Mouse (Mus musculus): ENCODE data around the gene Hist1h2bb. TPM values are rescaled to one million over a fixed set of nuclear protein-coding genes. Genes with fewer than 3 reads are reported as not detected.
"Not testable (repeated sequence)": the region's sequence is repeated elsewhere in the genome, so short reads cannot be mapped to it uniquely, and the experiment has no call there.

Hist1h2bb gene
- total RNA-seq, 2 experiments from 2014 or later, result 19.6 to 29.4 TPM

- DNase-seq (ENCODE audit: low spot score in 2 of 2), result peak; percentile 82 to 83
Observed at GRCm38 (mm10) chr13:23763586-23764323, 17.2 kb downstream of the Hist1h2bb start, which contains the start of gene Hist1h1a. TSS of gene Hist1h1a (plus strand) at chr13:23763666.

GRCm38 (mm10) chr13:23764324-23765171, 18.0 kb downstream of the Hist1h2bb start:
- DNase-seq (ENCODE audit: low spot score in 2 of 2), result no peak

GRCm38 (mm10) chr13:23765172-23765513, 18.6 kb downstream of the Hist1h2bb start:
- no peak for DNase-seq (ENCODE audit: low spot score in 2 of 2)

- no peak for DNase-seq (ENCODE audit: low spot score in 2 of 2)
Observed at GRCm38 (mm10) chr13:23766772-23767171, 20.2 kb downstream of the Hist1h2bb start.

- DNase-seq (ENCODE audit: low spot score in 2 of 2), result no peak
Observed at GRCm38 (mm10) chr13:23768834-23769397, 22.4 kb downstream of the Hist1h2bb start.

GRCm38 (mm10) chr13:23769613-23770012, 23.1 kb downstream of the Hist1h2bb start, which contains the start of gene Trim38:
TSS of gene Trim38 (plus strand) at chr13:23769913.
- not testable (repeated sequence) for DNase-seq (ENCODE audit: low spot score in 2 of 2)

GRCm38 (mm10) chr13:23772561-23773313, 26.2 kb downstream of the Hist1h2bb start:
- DNase-seq (ENCODE audit: low spot score in 2 of 2), result peak in 1 of 2 experiments; percentile 21

- no peak for DNase-seq (ENCODE audit: low spot score in 2 of 2)
Observed at GRCm38 (mm10) chr13:23778339-23778738, 31.8 kb downstream of the Hist1h2bb start.

- DNase-seq (ENCODE audit: low spot score in 2 of 2), result no peak
Observed at GRCm38 (mm10) chr13:23779025-23779424, 32.5 kb downstream of the Hist1h2bb start.

- peak; percentile 10 to 69 for DNase-seq (ENCODE audit: low spot score in 2 of 2)
Observed at GRCm38 (mm10) chr13:23792520-23792919, 46.0 kb downstream of the Hist1h2bb start.

Small RNAs within 50 kb of the gene (microRNA-seq; reads per million reads assigned to microRNA genes)
- gene Gm44314, result 0 reads per million in 2 experiments
- gene Gm44484, result 0 reads per million in 2 experiments

Other genes with a start within 250 kb of the Hist1h2bb start
- 100 to 1,000 TPM; 253 to 315 TPM for gene Hist1h4h, start 215.7 kb upstream of the Hist1h2bb start, total RNA-seq (2021)
- gene Hist1h2af, start 212.8 kb upstream of the Hist1h2bb start, total RNA-seq (2021), result 10 to 100 TPM; 23.4 to 33.5 TPM
- 10 to 100 TPM in 1 of 2 experiments, 1 to 10 TPM in 1; 3.7 to 12.5 TPM for gene Hist1h3g, start 211.3 kb upstream of the Hist1h2bb start, total RNA-seq (2021)
- 1 to 10 TPM; 1.2 to 1.9 TPM for gene Hist1h2bh, start 203.3 kb upstream of the Hist1h2bb start, total RNA-seq (2021)
- 10 to 100 TPM; 19.7 to 24.2 TPM for gene Hist1h3f, start 202.7 kb upstream of the Hist1h2bb start, total RNA-seq (2021)
- gene Hist1h4f, start 195.1 kb upstream of the Hist1h2bb start, total RNA-seq (2021), result 100 to 1,000 TPM; 122 to 142 TPM
- gene Hist1h1d, start 193.5 kb upstream of the Hist1h2bb start, total RNA-seq (2021), result 1 to 10 TPM; 4.6 to 4.8 TPM
- gene Hist1h3e, start 184.4 kb upstream of the Hist1h2bb start, total RNA-seq (2021), result 10 to 100 TPM; 60.0 to 69.0 TPM
- 10 to 100 TPM; 10.3 TPM for gene Hist1h2ae, start 175.5 kb upstream of the Hist1h2bb start, total RNA-seq (2021)
- gene Hist1h2bg, start 175.3 kb upstream of the Hist1h2bb start, total RNA-seq (2021), result 10 to 100 TPM; 93.3 to 96.2 TPM
- 10 to 100 TPM; 32.6 to 42.1 TPM for gene Hist1h2bf, start 172.5 kb upstream of the Hist1h2bb start, total RNA-seq (2021)
- gene Hist1h2ad, start 172.4 kb upstream of the Hist1h2bb start, total RNA-seq (2021), result 1 to 10 TPM; 1.1 to 9.9 TPM
- 10 to 100 TPM; 11.1 to 12.1 TPM for gene Hist1h3d, start 171.0 kb upstream of the Hist1h2bb start, total RNA-seq (2021)
- gene Hist1h4d, start 165.1 kb upstream of the Hist1h2bb start, total RNA-seq (2021), result 100 to 1,000 TPM; 128 to 149 TPM
- 1 to 10 TPM; 6.8 to 8.7 TPM for gene Hist1h2be, start 125.6 kb upstream of the Hist1h2bb start, total RNA-seq (2021)
- 10 to 100 TPM; 63.5 to 74.1 TPM for gene Hist1h1e, start 124.2 kb upstream of the Hist1h2bb start, total RNA-seq (2021)
- gene Hist1h2ac, start 62.8 kb upstream of the Hist1h2bb start, total RNA-seq (2021), result 1 to 10 TPM; 2.9 TPM
- gene Hist1h2bc, start 62.5 kb upstream of the Hist1h2bb start, total RNA-seq (2021), result 10 to 100 TPM; 37.1 to 42.7 TPM
- not detected for gene Hist1h1t, start 50.9 kb upstream of the Hist1h2bb start, total RNA-seq (2021)
- 100 to 1,000 TPM in 1 of 2 experiments, 10 to 100 TPM in 1; 94.6 to 106 TPM for gene Hist1h4c, start 48.3 kb upstream of the Hist1h2bb start, total RNA-seq (2021)
- gene Hfe, start 35.9 kb upstream of the Hist1h2bb start, total RNA-seq (2021), result 1 to 10 TPM; 3.4 to 5.4 TPM
- 10 to 100 TPM; 64.6 to 74.5 TPM for gene Hist1h1c, start 7.9 kb upstream of the Hist1h2bb start, total RNA-seq (2021)
- gene Hist1h3c, start 1.1 kb upstream of the Hist1h2bb start, total RNA-seq (2021), result 10 to 100 TPM; 11.9 to 12.2 TPM
- gene Hist1h2ab, start 4.4 kb downstream of the Hist1h2bb start, total RNA-seq (2021), result 10 to 100 TPM; 27.5 to 46.6 TPM
- 10 to 100 TPM; 26.7 to 45.4 TPM for gene Hist1h3b, start 5.5 kb downstream of the Hist1h2bb start, total RNA-seq (2021)
- gene Hist1h4b, start 10.3 kb downstream of the Hist1h2bb start, total RNA-seq (2021), result 10 to 100 TPM; 57.3 to 79.4 TPM
- gene Hist1h4a, start 14.5 kb downstream of the Hist1h2bb start, total RNA-seq (2021), result 10 to 100 TPM; 51.4 to 65.1 TPM
- gene Hist1h3a, start 15.7 kb downstream of the Hist1h2bb start, total RNA-seq (2021), result 10 to 100 TPM; 29.8 to 47.4 TPM
- 10 to 100 TPM; 22.8 to 32.9 TPM for gene Hist1h1a, start 16.9 kb downstream of the Hist1h2bb start, total RNA-seq (2021)
- not detected for gene Trim38, start 23.2 kb downstream of the Hist1h2bb start, total RNA-seq (2021)
- under 1 TPM; 0.10 to 0.18 TPM for gene Slc17a2, start 60.3 kb downstream of the Hist1h2bb start, total RNA-seq (2021)
- gene Slc17a3, start 92.7 kb downstream of the Hist1h2bb start, total RNA-seq (2021), result not detected
- not detected for gene Slc17a1, start 121.0 kb downstream of the Hist1h2bb start, total RNA-seq (2021)
- not detected for gene Slc17a4, start 168.3 kb downstream of the Hist1h2bb start, total RNA-seq (2021)
- not detected for gene Hist1h2ba, start 187.4 kb downstream of the Hist1h2bb start, total RNA-seq (2021)
- gene Hist1h2aa, start 187.7 kb downstream of the Hist1h2bb start, total RNA-seq (2021), result not detected
- gene Scgn, start 244.5 kb downstream of the Hist1h2bb start, total RNA-seq (2021), result 1 to 10 TPM; 1.5 to 1.9 TPM